Mouse (Mus musculus) kidney, postnatal 25 days (tissue): ENCODE measurements around the gene Capg.

Experiments
- DNase-seq, 2 experiments: peaks; one replicate each; pipeline ENCODE4 v3.0.0; 2021; ENCODE audit warnings: mixed read lengths in 2 of 2

The Capg gene

GRCm38 (mm10) chr6:72571826-72572225 is 27.6 kb downstream of the Capg start:
- no peak for DNase-seq

GRCm38 (mm10) chr6:72576041-72576440 is 31.9 kb downstream of the Capg start:
- no peak for DNase-seq

- peak in 1 of 2 experiments; percentile 53 for DNase-seq
Measured at GRCm38 (mm10) chr6:72581625-72582382, 37.6 kb downstream of the Capg start.

DNA sequence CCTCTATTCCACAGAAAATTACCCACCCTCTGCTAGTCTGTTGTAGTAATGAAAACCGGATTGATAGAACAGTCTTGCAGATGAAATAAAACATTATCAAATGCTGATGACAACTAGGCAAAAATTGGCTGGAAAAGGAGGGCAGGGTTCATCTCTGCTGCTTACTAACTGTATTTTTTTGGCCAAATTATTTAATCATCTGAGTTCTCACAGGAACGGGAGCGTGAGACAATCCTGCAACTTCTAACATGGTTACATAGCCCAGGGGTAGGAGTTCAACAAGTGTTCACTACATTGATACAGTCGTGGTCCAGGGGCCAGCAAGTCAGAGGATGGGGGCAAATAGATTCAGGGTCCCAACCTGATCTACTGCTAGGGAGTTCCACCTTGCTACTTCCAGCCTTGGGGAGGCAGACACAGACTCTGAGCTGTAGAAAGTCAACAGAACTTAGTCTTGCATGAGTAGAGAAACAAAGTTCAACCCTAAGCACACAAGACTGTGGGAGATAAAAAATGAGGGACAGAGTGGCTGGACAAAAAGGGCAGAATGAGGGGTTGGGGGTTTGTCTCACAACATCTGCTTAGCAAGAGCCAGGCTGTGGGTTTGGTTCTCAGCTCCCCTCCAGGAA is 39.1 kb downstream of the Capg start:
- DNase-seq: no peak

DNA sequence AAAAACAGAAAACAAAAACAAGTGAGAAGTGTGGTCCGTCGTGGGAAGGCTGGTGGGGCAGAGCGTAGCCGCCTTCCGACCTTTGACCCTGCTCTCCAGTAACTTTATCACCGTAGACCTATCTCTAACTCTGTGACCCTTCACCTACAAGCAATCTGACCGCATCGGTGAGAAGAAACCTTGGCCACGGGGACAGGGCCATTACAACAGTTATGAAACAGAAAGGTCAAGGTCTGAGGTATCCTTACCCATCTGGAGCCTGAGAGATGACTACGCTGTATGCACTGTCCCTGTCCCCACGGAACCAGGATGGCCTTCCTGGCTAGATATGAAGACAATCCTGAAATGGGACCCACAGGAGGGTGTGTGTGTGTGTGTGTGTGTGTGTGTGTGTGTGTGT is 40.0 kb downstream of the Capg start:
- peak in 1 of 2 experiments; percentile 72 for DNase-seq

DNA sequence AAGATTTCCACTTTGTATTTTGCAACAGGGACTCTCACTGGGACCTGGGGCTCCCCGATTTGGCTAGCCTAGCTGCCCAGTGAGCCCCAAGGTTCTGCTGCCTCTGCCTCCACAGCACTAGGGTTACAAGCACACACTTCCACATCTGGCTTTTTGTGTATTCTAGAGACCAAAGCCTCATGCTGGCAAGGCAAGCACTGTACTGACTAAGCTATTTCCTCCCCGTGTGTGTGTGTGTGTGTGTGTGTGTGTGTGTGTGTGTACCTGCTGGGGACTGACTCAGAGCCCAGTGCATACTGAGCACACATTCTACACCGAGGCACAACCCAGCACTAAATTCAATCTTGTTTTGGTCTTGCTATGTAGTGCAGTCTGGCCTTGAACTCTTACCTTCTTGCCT is 42.5 kb downstream of the Capg start:
- no peak for DNase-seq

GRCm38 (mm10) chr6:72588307-72588706 is 44.1 kb downstream of the Capg start:
- DNase-seq: no peak

DNA sequence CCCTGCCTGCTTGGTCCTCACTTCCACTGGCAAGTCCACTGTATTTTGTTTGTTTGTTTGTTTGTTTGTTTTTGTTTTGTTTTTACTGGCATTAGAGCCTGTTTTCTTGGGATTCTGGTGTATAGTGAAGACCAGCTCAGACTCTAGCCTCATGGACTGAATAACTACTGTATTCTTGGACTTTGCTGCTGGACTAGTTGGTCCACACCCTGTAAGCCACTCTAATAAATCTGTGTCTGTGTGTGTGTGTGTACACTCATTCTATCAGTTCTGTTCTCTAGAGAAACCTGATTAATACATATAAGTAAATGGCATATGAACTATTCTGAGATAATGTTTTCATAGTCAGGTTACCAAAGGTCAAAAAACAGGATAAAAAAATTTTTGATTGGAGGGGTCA is 45.9 kb downstream of the Capg start:
- DNase-seq: no peak

GRCm38 (mm10) chr6:72593011-72593803 is 49.0 kb downstream of the Capg start:
- DNase-seq: no peak

DNA sequence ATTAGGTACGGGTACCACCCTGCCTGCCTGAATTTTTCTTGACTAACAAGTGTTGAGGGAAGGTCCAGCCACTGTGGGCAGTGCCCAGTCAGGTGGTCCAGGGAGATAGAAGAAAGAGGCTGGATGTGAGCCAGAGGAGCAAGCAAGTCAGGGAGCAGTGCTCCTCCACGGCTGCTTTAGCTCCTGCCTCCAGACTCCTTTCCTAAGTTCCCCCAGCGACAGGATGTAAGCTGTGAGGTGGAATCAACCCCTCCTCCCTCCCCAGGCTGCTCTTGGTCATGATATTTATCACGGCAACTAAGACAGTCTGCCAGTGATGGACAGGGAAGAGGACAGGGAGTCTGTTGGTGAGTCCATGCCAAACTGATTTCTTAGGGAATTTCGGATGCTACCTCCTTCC is 49.7 kb downstream of the Capg start:
- no peak for DNase-seq

DNA sequence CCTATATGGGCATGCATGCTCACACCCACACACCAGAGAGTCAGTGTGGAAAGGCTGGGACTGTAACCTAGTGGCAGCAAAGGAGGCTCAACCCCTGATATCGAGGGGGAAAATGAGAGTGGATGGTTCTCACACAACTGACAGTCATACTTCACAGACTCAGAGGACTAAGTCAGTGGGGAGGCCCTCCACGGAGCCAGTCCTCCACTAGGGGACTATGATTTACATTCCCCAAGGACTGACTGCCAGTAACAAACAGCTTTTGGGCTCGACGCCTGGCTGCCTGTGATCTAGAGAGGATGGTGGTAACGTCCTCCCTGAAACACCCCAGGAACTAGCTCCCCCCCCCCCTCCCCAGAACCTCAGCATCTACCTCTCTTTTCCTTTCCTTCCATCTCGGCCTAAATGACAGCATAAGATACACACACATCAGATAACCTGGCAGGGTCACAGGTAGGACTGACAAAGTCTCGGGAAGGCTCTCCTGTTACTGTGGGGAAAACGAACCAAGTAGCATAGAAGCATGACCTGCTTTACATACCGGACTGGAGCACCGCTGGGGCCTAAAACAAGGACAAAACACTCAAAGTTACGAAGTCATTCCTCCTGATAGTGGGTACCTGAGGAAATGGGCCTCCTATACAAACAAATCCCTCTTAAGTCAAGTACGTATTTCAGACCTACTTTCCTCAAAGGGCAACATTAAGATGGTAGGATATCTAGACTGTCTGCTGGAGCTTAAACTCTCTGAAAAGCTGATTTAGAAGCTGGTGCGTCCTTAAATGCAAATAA is 53.1 kb downstream of the Capg start:
- peak; percentile 28 to 54 for DNase-seq

DNA sequence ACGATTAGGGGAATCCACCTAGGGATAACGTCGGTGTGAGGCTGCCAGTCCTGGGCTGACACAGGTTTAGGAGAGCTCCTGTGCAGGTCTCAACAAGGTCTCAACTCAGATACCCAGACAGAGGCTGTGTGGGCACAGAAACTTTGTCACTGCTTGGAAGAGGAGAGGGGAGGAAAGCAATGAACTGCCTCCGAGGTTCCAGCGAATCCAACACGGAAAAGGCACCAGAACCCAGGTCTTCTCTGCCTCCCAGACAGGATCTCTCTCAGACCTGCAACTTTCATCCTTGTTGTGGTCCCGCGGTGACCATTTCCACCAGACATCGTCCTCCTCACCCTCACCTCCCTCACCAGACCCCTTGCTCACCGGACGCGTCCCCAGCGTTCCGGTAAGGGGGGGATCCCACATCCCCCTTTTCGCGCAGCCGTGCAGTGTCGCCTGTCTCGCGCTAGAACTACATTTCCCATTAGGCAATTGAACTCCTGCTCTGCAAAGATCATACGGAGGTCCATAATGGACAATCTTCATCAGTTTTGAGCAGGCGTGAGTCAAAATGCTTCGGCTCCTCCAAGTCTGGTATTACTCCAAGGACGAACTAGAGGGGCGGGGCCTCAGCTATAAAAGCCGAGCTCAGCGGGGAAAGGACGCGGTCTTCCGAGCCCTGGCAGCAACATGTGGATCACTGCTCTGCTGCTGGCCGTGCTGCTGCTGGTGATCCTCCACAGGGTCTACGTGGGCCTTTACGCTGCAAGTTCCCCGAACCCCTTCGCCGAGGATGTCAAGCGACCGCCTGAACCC is 54.0 kb downstream of the Capg start, which contains the start of the genes Elmod3 and Retsat:
Gene Elmod3, minus strand, starts transcription at position 458 of the 798 bp plus-strand sequence.
Gene Retsat, plus strand, starts transcription at position 520 of the 798 bp plus-strand sequence.
- DNase-seq: peak; percentile 97

- DNase-seq: peak; percentile 70 to 75
Measured at GRCm38 (mm10) chr6:72598791-72599557, 54.8 kb downstream of the Capg start.

- no peak for DNase-seq
Measured at GRCm38 (mm10) chr6:72600216-72600615, 56.0 kb downstream of the Capg start.

- no peak for DNase-seq
Measured at GRCm38 (mm10) chr6:72600771-72601170, 56.6 kb downstream of the Capg start.

DNA sequence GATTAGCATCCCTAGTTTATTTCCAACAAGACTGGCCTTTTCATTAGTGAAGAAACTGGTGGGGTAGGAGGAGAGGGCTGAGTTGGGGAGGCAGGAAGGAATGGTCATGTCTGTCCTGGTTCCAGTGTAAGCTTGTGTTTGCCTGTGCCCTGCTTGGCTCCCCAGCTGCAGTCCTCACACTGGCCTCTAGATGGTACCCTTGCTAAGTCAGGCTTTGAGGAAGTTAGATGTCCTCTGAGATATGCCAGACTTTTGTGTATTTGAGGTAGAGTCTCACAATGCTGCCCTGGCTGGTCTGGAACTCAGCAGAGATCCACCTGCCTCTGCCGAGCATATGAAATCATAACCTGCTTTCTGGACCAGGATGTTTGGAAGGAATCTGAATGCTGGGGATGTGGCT is 57.5 kb downstream of the Capg start:
- DNase-seq: peak; percentile 86 to 93

GRCm38 (mm10) chr6:72604066-72604465 is 59.9 kb downstream of the Capg start:
- DNase-seq: no peak

DNA sequence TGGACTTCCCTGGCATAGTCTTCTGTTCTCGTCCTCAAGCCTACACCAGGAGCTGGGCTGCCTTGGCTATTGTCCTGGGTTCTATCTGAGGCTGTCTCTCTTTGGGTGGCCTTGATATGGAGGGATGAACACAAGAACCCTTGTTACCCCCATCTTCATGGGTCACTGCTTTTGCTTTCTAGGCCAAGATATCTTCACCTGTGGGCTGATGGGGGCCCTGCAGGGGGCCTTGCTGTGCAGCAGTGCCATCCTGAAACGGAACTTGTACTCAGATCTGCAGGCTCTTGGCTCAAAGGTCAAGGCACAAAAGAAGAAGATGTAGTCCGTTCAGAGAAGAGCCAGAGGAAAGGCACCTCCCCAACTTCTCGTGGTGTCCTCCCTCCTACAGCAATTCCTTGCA is 62.9 kb downstream of the Capg start:
- peak; percentile 56 to 82 for DNase-seq

DNA sequence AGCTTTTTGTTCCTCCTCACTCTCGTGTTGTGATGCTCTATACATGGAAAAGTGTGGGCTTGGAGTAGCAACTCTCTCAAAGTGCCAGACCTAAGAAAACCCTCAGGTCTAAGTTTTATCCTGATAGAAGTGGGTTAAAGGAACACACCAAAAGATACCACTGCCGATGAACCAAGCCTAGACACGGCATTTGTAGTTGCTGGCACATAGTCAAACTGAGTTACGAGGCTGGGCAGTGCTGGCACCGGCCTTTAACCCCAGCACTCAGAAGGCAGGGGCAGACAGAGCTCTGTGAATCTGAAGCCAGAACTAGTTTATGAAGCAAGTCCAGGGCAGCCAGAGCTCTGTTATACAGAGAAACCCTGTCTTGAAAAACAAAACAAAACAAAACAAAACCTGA is 63.5 kb downstream of the Capg start:
- DNase-seq: peak; percentile 70 to 85

GRCm38 (mm10) chr6:72608662-72609184 is 64.5 kb downstream of the Capg start:
- no peak for DNase-seq

DNA sequence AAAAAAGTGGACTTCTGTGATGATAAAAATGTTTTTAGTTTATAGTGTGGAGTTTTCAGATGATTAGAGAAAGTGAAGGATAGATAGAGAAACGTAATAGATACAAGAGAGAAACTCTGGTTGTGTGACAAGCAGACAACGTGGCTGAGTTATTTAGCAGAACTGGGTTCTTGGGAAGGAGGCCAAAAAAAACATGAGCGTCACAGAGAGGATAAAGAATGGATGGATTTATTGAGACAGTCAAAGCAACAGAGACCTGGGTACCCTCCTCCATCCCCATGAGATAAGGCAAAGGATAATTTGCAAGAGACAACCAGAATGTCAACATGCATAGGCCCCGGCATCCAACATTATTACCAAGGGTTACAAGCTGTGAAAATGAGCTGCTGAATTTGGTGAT is 66.1 kb downstream of the Capg start:
- DNase-seq: no peak
